Mouse (Mus musculus) frontal cortex, adult 2 months (tissue): Measurements from ENCODE around the gene Ksr1. TPM values are rescaled to one million over a fixed set of nuclear protein-coding genes. Genes with fewer than 3 reads are reported as not detected.
"Not testable (repeated sequence)": the region's sequence is repeated elsewhere in the genome, so short reads cannot be mapped to it uniquely, and the experiment has no call there.

Experiments used
- DNase-seq, 2 experiments: peaks; one replicate each; pipeline ENCODE4 v3.0.0; 2022; ENCODE audit warnings: low spot score in 1 of 2; ENCODE audit errors: extremely low spot score in 1 of 2
- polyA plus RNA-seq: library from polyadenylated mRNA; depleted of rRNA; stranded (reverse); fragments of >200 nt; gene quantifications from 2 replicates; pipeline ENCODE4 v1.2.3, GENCODE M21; 2012

The Ksr1 gene
- polyA plus RNA-seq, 1 experiment: 55.7 TPM

GRCm38 (mm10) chr11:78999118-78999517 lies 147.1 kb downstream of the Ksr1 start:
- no peak for DNase-seq

DNA sequence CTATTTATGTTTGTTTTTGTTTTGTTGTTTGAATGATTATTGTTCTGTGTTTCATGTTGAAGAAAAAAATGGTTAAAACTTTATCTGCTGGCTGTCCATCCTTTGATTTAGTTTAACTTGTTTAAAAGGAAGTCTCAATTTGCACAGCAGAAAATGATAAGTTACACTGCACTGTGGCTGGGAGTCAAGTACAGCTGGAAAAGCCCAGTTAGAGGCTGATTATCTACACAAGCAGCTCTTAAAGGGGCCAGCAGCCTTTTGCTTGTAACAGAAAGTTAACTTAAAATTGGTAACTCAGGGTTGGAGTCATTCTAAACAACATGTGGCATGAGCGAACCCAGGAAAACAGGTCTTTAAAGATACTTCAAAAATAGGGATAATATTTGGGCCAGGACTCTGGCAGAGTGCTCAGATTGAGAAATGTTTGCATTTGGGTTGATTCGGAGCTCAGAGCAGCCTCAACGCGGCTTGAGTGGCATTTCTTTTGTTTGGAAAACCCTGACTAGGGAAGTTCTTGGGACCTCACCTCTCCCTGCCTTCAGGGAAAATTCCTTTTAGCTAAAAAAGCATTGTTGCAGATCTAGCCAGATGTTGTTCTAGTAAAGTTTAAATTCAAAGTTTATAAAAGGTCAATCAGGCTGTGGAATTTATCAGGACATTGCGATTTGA lies 155.2 kb downstream of the Ksr1 start:
- DNase-seq: not testable (repeated sequence)

DNA sequence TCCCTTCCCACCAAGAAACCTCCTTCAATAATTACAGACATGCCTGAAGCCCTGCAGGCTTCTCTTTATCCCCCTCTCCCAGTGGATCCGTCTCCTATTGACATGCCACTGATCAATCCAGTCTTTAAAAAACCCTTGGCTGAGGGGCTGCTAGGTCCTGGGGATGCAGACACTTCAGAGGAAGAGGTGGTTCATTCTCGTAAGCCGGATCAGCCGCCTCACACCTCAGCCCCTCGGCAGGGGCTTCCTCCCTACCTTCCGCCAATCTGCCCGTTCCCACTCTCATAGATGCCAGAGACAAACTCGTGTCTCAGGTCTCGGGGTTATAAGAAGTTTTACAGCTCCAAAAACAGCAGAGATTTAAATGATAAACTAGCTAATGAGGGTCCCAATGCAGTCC lies 156.1 kb downstream of the Ksr1 start:
- no peak for DNase-seq

GRCm38 (mm10) chr11:78989206-78989605 lies 157.0 kb downstream of the Ksr1 start:
- DNase-seq: not testable (repeated sequence)

DNA sequence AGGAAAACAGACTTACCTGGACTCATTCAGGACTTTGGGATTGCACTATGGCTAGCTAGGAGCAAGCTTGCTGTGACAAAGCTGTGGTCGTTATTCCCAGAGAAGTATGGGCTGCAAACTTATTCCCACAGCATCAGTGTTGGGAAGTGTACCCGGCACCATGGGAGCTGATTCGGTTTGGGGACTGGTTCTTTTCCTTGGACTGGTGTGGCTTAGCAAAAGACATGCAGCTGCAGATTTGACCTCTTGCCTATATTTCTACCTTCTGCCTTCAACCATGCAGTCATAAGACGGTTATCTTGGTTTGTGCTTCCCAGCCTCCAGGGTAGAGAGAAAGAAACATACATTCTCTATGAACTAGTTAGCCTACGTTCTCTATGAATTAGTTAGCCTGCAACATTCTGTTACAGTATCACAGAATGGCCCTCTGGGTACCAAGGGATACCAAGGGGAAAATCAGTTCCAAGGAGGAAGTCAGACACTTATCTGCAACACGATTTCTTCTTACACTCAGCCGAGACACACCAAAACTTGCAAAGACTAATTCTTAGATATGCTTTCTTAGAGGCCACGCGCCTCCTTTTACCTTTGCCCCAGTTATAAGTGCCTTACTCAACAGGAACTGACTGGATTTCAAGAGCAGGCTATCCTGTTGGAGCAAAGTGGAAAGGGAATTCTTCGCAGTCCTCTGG lies 159.8 kb downstream of the Ksr1 start:
- no peak for DNase-seq

GRCm38 (mm10) chr11:78985505-78985904 lies 160.7 kb downstream of the Ksr1 start:
- DNase-seq: no peak

DNA sequence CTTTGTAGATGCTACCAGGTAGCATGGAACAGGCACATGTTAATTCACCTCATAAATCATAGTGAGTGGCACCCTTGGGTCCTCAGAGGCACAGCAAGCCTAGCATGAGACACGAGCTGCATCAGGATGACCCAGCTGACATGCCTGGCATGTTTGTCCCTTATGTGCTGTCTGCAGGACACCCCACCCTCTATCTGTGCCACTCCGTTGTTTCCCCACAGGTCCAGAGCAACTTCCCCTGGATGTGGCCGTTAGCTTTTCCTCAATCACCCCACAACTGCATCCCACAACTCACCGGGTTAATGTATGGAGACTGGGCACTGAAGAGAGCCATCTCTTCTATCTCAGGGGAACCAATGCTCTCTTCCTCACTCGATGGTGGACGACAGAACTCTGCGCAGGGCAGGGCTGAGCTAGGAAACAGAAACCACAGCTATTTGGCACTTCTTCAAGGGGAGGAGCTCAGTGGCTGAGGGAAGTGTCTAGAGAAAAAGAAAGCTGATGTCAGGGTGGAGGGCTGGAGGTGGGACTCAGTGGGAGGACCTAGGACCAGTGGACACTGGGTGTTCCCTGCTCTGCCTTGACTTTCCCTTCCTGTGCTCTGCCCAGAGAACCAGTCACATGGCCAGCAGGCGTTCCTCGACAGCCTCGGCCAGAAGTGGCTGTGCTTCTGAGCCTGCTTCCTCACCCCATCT lies 161.6 kb downstream of the Ksr1 start, which contains the start of gene Lgals9:
Gene Lgals9 (minus strand): TSS at position 464 of the 695 bp plus-strand sequence.
- DNase-seq: peak; percentile 9 to 28

- no peak for DNase-seq
Measured at GRCm38 (mm10) chr11:78983539-78983938, 162.7 kb downstream of the Ksr1 start.

DNA sequence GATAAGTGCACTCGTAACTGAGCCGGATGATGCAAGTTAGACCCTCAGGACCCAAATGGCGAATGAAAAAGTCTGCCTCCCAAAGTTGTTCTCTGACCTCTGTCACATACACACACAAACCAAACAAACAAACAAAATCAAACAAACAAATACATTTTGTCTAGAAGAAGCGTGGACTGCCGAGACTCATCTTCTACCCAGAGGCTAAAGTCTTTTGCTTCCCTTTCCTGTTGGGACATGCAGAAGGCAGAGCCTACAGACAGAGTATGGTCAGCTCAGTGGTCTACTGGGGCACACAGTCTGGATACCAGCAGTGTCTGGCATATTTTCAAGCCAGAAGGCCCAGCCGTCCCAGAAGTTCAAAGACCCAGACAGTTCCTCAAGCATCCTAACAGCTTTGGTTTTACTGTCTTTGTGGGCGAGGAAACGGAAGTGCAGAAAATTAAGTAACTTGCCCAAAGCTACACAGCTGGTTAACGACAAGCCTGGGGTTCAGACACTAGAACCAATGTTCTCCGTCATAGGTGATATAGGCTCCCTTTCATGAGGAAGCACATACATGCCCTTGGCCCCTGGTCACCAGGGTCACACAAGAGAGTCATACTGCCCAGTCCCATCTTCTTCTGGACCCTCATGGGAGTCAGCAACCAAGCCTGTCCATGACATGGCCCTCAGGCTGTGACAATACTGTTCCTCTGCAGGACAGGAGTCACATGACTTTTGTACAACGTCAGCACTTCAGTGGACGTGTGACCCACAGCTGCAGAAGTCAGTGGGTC lies 163.5 kb downstream of the Ksr1 start:
- no peak for DNase-seq

DNA sequence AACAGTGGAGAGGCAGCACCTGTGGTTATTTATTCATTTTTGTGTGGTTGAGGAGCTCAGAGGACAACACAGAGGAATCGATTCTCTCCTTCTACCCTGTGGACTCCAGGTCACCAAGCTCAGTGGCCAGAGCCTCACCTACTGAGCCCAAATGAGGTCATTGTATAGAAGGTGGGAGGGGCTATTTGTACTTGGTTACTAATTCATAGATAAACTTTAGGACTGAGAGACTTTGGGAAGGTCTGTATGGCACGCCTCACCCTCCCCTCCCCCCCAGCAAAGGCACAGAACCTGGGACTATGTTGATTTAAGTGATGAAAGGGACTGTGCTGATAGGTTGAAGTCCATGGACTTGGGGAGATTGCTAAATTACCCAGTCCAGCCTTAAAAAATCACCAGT lies 164.2 kb downstream of the Ksr1 start:
- DNase-seq: no peak

DNA sequence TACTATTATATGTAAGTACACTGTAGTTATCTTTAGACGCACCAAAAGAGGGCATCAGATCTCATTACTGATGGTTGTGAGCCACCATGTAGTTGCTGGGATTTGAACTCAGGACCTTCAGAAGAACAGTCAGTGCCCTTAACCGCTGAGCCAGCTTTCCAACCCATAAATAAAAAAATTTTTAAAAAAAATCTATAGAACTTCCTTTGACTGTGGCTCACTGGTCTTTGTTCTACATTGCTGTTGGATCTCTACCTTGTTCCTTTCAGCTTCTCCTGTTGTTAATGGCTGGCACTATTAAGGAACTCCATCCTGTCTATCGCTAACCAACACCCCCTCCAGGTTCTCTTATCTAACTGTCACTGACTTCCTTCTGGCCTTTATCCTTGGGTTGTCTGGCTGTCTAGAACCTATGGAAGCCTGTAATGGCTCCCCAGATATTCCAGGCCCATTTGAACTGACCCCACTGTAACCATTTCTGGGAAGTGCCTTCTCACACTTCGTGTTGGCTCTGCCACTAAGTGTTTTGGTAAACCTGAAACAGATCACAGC lies 166.0 kb downstream of the Ksr1 start:
- no peak for DNase-seq

GRCm38 (mm10) chr11:78978176-78979019 lies 167.8 kb downstream of the Ksr1 start:
- DNase-seq: no peak

GRCm38 (mm10) chr11:78976731-78977510 lies 169.3 kb downstream of the Ksr1 start:
- DNase-seq: no peak

- peak in 1 of 2 experiments; percentile 12 for DNase-seq
Measured at GRCm38 (mm10) chr11:78973381-78974150, 172.6 kb downstream of the Ksr1 start.

DNA sequence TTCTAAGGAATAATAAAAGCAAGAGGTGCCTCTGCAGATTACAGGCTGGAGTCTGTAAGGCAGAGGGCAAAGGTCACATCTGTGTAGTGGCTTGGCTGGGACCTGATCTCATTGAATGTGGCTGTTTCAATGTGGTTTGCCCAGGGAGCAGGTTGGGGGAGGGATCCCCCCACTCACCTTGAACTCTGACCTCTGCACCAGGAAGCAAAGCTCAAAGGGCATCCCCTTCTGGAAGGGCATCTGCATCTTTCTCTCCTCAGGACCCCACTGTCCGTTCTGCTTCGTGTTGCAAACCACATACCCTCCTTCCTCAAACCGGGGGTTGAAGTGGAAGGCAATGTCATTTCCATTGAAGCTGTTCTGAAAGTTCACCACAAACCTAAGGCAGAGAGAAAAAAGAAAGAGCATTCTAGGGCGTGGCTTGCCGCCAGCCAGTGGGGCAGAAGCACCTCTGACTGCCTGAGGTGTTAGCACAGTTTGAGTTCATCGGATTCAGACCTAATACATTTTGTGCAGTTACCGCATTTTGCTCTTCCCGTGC lies 173.3 kb downstream of the Ksr1 start:
- DNase-seq: no peak

DNA sequence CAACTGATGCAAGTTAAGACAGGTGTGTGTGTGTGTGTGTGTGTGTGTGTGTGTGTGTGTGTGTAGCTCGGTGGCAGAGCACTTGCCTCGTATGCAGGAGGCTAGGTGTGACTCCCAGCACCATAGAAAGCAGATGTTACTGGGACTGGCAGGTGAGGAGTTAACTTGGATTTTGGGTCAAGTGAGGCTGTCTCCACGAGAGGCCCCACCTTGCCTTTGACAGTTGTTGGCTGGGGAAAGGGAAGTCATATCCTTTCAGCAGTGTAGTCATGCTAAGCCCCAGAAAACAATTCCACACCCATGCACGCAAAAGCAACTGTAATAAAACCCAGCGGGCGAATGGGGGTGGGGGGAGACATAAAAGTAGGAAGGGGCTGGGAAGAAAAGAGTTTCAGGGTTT lies 173.9 kb downstream of the Ksr1 start:
- no peak for DNase-seq

- DNase-seq: no peak
Measured at GRCm38 (mm10) chr11:78971746-78972145, 174.5 kb downstream of the Ksr1 start.

- no peak for DNase-seq
Measured at GRCm38 (mm10) chr11:78971096-78971495, 175.1 kb downstream of the Ksr1 start.
